Mouse (Mus musculus): ENCODE data around the gene Dnmbp. TPM values are rescaled to one million over a fixed set of nuclear protein-coding genes. Genes with fewer than 3 reads are reported as not detected.
A peak's percentile ranks its signal among the peaks of the same experiment; 100 is the strongest.

The Dnmbp gene
- polyA plus RNA-seq, 1 experiment from 2014 or later = 19.2 TPM

GRCm38 (mm10) chr19:43847056-43847455 lies 92.9 kb downstream of the Dnmbp start:
- 81% methylated on average over 15 of the region's 15 CpGs for WGBS
- Histone ChIP-seq H3K27me3 (ENCODE audit: insufficient read depth, low read length) (no peaks in the 10 kb centered on the region), H3K9ac (ENCODE audit: low read depth, low read length) (no peak overlapping the region), H3K4me2 (ENCODE audit: low read length) (no peak overlapping the region), H3K27ac (no peak overlapping the region), H3K4me1 (replicated peaks; ENCODE audit: insufficient read depth, low read length) (no peaks in the 10 kb centered on the region), H3K4me3 (replicated peaks; ENCODE audit: low read depth, low read length) (no peak overlapping the region), H3K9me3 (replicated peaks; ENCODE audit: low read length) (no peaks in the 10 kb centered on the region), H3K36me3 (ENCODE audit: insufficient read depth, low read length) (peaks cover 50% of the 10 kb centered on the region)
- DNase-seq (ENCODE audit: low spot score) = no peak
- ATAC-seq (replicated peaks; ENCODE audit: low FRiP score, low read depth) = no peak
- TF ChIP-seq CTCF (IDR thresholded peaks at IDR 0.05; ENCODE audit: low read depth) = no peak

- WGBS = 30% methylated on average over 7 of the region's 7 CpGs
- TF ChIP-seq CTCF (IDR thresholded peaks at IDR 0.05; ENCODE audit: low read depth) = no peak
- Histone ChIP-seq H3K27ac (0 out of 2 replicates have a peak overlapping the region, but pooled peaks have one; percentile 10), H3K36me3 (ENCODE audit: insufficient read depth, low read length) (peaks cover 36% of the 10 kb centered on the region), H3K4me2 (ENCODE audit: low read length) (no peak overlapping the region), H3K4me3 (replicated peaks; ENCODE audit: low read depth, low read length) (no peak overlapping the region), H3K9me3 (replicated peaks; ENCODE audit: low read length) (no peaks in the 10 kb centered on the region), H3K9ac (ENCODE audit: low read depth, low read length) (no peak overlapping the region), H3K27me3 (ENCODE audit: insufficient read depth, low read length) (no peaks in the 10 kb centered on the region), H3K4me1 (replicated peaks; ENCODE audit: insufficient read depth, low read length) (no peaks in the 10 kb centered on the region)
- DNase-seq (ENCODE audit: low spot score) = peak; percentile 55
- no peak for ATAC-seq (replicated peaks; ENCODE audit: low FRiP score, low read depth)
These were observed 94.6 kb downstream of the Dnmbp start for GRCm38 (mm10) chr19:43845331-43845908.

DNA sequence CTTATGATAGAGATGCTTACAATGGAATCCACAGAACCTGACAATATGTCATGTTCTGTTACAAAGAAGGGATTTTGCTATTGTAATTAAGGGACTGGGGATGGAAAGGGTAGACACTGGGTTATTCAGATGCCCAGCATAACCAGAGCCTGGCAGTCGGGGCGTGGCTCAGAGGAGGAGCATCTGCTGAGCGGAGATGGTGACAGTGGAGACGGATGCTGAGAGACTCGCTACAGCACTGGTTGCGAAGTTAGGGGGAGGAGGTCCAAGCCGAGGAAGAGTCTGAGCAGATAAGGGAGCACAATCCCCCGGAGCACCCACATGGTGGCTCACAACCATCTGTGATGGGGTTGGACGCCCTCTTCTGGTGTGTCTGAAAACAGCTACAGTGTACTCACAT lies 96.8 kb downstream of the Dnmbp start:
- 0 out of 2 replicates have a peak, but pooled peaks have one; percentile 9 for TF ChIP-seq CTCF (IDR thresholded peaks at IDR 0.05; ENCODE audit: low read depth)
- DNase-seq (ENCODE audit: low spot score) = no peak
- H3K9ac ChIP-seq (ENCODE audit: low read depth, low read length) = no peak overlapping the region
- H3K9me3 ChIP-seq (replicated peaks; ENCODE audit: low read length) = no peaks in the 10 kb centered on the region
- no peaks in the 10 kb centered on the region for H3K27me3 ChIP-seq (ENCODE audit: insufficient read depth, low read length)
- no peak overlapping the region for H3K27ac ChIP-seq
- H3K36me3 ChIP-seq (ENCODE audit: insufficient read depth, low read length) = peaks cover 14% of the 10 kb centered on the region
- no peak overlapping the region for H3K4me2 ChIP-seq (ENCODE audit: low read length)
- 87% methylated on average over 9 of the region's 9 CpGs for WGBS
- H3K4me1 ChIP-seq (replicated peaks; ENCODE audit: insufficient read depth, low read length) = no peaks in the 10 kb centered on the region
- no peak for ATAC-seq (replicated peaks; ENCODE audit: low FRiP score, low read depth)
- no peak overlapping the region for H3K4me3 ChIP-seq (replicated peaks; ENCODE audit: low read depth, low read length)

DNA sequence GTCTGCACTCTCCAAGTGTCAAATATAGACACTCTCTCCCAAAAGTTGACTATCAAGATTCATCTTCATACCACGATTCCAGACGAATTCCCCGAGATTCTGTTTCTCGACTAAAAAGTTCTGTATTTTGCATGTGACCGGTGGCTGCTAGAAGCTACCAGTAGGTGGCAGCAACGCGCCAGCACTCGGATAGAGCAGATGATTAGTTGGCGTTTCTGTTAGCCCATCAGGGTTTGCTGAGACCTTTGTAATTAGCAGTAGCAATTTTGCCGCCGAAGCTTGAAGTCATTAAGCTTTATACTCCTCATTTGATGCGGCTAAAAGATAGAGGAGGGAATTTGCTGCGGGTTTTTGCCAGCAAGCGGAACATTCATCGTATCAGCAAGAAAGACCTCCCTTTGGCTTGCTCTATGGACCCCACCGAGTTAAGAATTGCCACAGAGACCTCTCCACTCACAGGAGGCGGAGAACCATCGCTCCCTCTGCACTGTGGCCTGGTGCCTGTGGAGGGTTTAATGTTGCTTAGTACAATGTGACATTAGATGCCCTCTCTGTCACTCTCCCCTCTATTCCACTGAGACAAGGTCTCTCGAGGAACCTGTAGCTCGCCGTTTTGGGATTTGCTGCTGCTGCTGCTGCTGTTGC lies 107.4 kb downstream of the Dnmbp start:
- no peaks in the 10 kb centered on the region for H3K36me3 ChIP-seq (ENCODE audit: insufficient read depth, low read length)
- ATAC-seq (replicated peaks; ENCODE audit: low FRiP score, low read depth) = no peak

GRCm38 (mm10) chr19:43826855-43827254 lies 113.1 kb downstream of the Dnmbp start:
- Histone ChIP-seq H3K4me2 (ENCODE audit: low read length) (no peak overlapping the region), H3K27me3 (ENCODE audit: insufficient read depth, low read length) (no peaks in the 10 kb centered on the region), H3K4me3 (replicated peaks; ENCODE audit: low read depth, low read length) (no peak overlapping the region), H3K9ac (ENCODE audit: low read depth, low read length) (no peak overlapping the region), H3K4me1 (replicated peaks; ENCODE audit: insufficient read depth, low read length) (no peaks in the 10 kb centered on the region), H3K27ac (no peak overlapping the region), H3K9me3 (replicated peaks; ENCODE audit: low read length) (no peaks in the 10 kb centered on the region), H3K36me3 (ENCODE audit: insufficient read depth, low read length) (no peaks in the 10 kb centered on the region)
- 71% methylated on average over 8 of the region's 8 CpGs for WGBS
- DNase-seq (ENCODE audit: low spot score) (no peak), ATAC-seq (replicated peaks; ENCODE audit: low FRiP score, low read depth) (no peak)
- no peak for TF ChIP-seq CTCF (IDR thresholded peaks at IDR 0.05; ENCODE audit: low read depth)

More for the DNA sequence above, 107.4 kb downstream of the Dnmbp start:
- 27% methylated on average over 21 of the region's 21 CpGs for WGBS
- H3K9ac ChIP-seq (ENCODE audit: low read depth, low read length) = no peak overlapping the region
- DNase-seq (ENCODE audit: low spot score) = peak; percentile 84
- H3K9me3 ChIP-seq (replicated peaks; ENCODE audit: low read length) = no peaks in the 10 kb centered on the region
- TF ChIP-seq CTCF (IDR thresholded peaks at IDR 0.05; ENCODE audit: low read depth) = peak; percentile 98
- H3K27me3 ChIP-seq (ENCODE audit: insufficient read depth, low read length) = no peaks in the 10 kb centered on the region
- H3K27ac ChIP-seq = no peak overlapping the region
- no peak overlapping the region for H3K4me3 ChIP-seq (replicated peaks; ENCODE audit: low read depth, low read length)
- no peak overlapping the region; the same call in 1 of the 2 replicates for H3K4me2 ChIP-seq (ENCODE audit: low read length)
- no peaks in the 10 kb centered on the region for H3K4me1 ChIP-seq (replicated peaks; ENCODE audit: insufficient read depth, low read length)

DNA sequence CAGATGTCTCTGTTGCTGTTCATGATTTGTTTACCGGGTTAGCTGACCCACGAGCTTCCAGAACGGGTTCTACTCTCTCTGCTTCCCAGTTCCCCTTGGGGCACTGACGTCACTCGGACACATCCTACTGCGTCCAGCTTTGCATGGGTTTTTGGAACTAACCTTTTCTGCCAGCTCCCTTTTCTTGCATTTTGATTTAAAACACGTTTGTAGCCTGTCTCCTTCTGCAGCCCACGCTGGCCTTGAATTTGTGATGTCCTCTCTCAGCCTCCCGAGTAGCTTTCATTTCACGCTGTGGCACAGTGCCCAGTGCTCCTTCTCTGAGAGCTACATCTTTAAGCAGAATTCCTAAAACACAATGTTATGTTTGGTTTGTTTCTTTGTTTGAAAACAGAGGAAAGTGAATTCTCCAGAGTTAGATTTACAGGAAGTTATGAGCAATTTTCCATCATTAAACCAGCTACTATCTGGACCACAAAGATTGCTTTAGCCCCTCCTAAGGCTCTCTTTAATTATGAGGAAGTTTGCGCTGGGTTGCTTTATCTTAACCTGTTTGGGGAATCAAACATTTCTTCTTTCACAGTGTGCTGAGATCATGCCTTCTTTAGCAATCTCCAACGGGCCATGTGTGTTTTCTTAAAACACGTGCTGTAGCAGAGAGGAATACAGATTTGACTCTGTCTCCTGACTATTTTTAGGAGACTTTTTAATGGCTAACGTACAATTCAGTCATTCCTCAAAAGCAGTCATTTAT lies 124.2 kb downstream of the Dnmbp start:
- Histone ChIP-seq H3K4me1 (replicated peaks; ENCODE audit: insufficient read depth, low read length) (no peaks in the 10 kb centered on the region), H3K4me3 (replicated peaks; ENCODE audit: low read depth, low read length) (no peak overlapping the region), H3K4me2 (ENCODE audit: low read length) (peak overlapping the region; percentile 25), H3K36me3 (ENCODE audit: insufficient read depth, low read length) (no peaks in the 10 kb centered on the region), H3K27ac (no peak overlapping the region), H3K9ac (ENCODE audit: low read depth, low read length) (no peak overlapping the region), H3K27me3 (ENCODE audit: insufficient read depth, low read length) (no peaks in the 10 kb centered on the region), H3K9me3 (replicated peaks; ENCODE audit: low read length) (no peaks in the 10 kb centered on the region)
- DNase-seq (ENCODE audit: low spot score) (no peak), ATAC-seq (replicated peaks; ENCODE audit: low FRiP score, low read depth) (no peak)
- no peak for TF ChIP-seq CTCF (IDR thresholded peaks at IDR 0.05; ENCODE audit: low read depth)
- WGBS = 58% methylated on average over 14 of the region's 14 CpGs
